Mouse (Mus musculus) midbrain, embryonic 10.5 days (tissue): ENCODE data around the gene Noct. TPM values are rescaled to one million over a fixed set of nuclear protein-coding genes. Genes with fewer than 3 reads are reported as not detected.
"Not testable (repeated sequence)": the region's sequence is repeated elsewhere in the genome, so short reads cannot be mapped to it uniquely, and the experiment has no call there.

Experiments used
- DNase-seq: peaks from one replicate; pipeline ENCODE4 v3.0.0-alpha.2; 2017; ENCODE audit warnings: low spot score
- H3K27ac ChIP-seq: fragments of 300-500 bp; sonication (generic); replicated peaks from 2 replicates; pipeline ENCODE4 v1.5.1; 2016; ENCODE audit warnings: mild to moderate bottlenecking
- H3K27me3 ChIP-seq: fragments of 300-500 bp; sonication (generic); 2 replicates; pipeline ENCODE4 v1.6.1; 2016; ENCODE audit warnings: low read depth, mild to moderate bottlenecking; ENCODE audit not compliant: poor library complexity, severe bottlenecking
- H3K36me3 ChIP-seq: fragments of 300-500 bp; sonication (generic); 2 replicates; pipeline ENCODE4 v1.6.1; 2016; ENCODE audit warnings: mild to moderate bottlenecking, moderate library complexity
- H3K4me1 ChIP-seq: fragments of 300-500 bp; sonication (generic); 2 replicates; pipeline ENCODE4 v1.6.1; 2016
- H3K4me3 ChIP-seq: fragments of 300-500 bp; sonication (generic); 2 replicates; pipeline ENCODE4 v1.5.1; 2016; ENCODE audit warnings: mild to moderate bottlenecking, moderate library complexity
- H3K9me3 ChIP-seq: fragments of 300-500 bp; sonication (generic); replicated peaks from 2 replicates; pipeline ENCODE4 v1.6.1; 2016; ENCODE audit warnings: mild to moderate bottlenecking
- WGBS: fragments of 180-500 bp; shearing (Covaris S2); methylation state at CpG from one replicate; pipeline ENCODE4 v1.1.7; 2016; 5-methylcytosine and 5-hydroxymethylcytosine counted together
- polyA plus RNA-seq: library from polyadenylated mRNA; unstranded; fragments of >200 nt; fragmentation: Nextera tagmentation; extraction: Ambion mirVana; gene quantifications from 2 replicates; pipeline ENCODE4 v1.2.1, GENCODE M21; 2016

Noct gene
- 9.3 and 9.8 TPM in 2 replicates for polyA plus RNA-seq

DNA sequence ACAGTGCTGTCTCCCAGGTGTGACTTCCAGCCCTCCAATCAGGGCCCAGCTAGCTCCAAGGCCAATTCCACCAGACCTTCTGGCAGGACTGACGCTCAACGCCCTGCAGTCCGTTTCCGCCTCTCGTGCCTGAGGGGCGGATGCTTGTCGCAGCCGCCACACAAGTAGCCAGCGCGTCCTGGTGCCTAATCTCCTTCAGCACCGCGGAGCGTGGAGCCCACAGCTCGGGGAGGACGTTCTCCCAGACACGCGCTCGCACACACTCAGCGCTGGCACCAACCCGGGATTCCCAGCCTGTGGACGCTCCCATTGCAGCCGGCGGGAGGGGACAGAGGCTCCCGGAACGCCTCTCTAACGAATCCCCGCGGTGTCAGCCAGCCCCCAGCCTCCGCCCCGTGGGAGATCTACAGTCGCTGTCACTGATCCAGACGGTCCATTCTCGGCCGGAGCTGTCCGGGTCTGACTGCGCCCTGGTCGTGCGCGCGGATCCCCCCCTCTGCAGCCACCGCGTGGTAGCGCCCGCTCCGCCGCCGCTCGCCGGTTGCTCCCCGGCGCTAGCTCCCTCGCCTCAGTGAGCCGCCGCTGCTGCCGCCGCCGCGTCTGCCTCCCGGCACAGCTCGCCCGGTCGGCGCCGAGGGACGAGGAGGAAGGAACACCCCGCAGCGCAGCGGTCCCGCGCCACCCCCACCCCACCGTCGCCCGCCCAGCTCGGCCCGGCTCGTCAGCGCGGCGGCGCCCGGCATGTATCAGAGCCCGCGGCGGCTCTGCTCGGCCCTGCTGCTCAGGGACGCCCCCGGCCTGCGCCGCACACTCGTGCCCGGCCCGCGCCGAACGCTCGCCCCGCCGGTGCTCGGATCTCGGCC lies at the start of gene Noct:
TSS of gene Noct (plus strand) at position 85 of the 863 bp plus-strand sequence.
- Histone ChIP-seq H3K36me3 (0 out of 2 replicates have a peak, but pooled peaks cover 5% of the 10 kb centered on the region), H3K9me3 (no peaks in the 10 kb centered on the region), H3K27me3 (peaks cover 11% of the 10 kb centered on the region), H3K4me1 (peaks cover 27% of the 10 kb centered on the region), H3K27ac (peak within 1 kb of the TSS; percentile 99), H3K4me3 (peak within 1 kb of the TSS; percentile 94)
- 0% methylated on average over 100 of the region's 100 CpGs for WGBS
- DNase-seq, result peak; percentile 92

DNA sequence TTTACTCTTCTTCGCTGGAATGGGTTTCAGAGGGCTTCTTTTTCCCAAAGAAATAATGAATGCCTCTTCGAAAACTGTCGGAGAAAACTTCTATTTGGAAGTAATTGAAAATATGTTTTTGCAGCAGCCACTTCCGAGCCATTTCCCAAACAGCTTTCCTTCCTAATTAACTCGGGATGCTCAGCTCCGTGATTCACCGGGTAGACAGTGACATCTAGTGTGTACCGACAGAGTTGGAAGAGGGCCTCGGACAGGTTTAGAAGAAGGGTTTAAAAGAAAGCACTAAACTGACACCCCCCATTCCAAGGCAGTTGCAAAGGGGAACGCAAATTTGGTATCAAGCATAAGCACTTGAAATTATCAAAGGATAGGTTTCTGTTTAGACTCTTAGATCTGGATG lies 46.1 kb upstream of the Noct start:
- H3K36me3 ChIP-seq, result no peaks in the 10 kb centered on the region
- no peak for DNase-seq
- H3K27ac ChIP-seq, result no peak overlapping the region
- H3K9me3 ChIP-seq, result no peaks in the 10 kb centered on the region
- no peaks in the 10 kb centered on the region for H3K27me3 ChIP-seq
- H3K4me1 ChIP-seq, result peaks cover 7% of the 10 kb centered on the region
- WGBS, result 42% methylated on average over 10 of the region's 10 CpGs
- no peak overlapping the region for H3K4me3 ChIP-seq

DNA sequence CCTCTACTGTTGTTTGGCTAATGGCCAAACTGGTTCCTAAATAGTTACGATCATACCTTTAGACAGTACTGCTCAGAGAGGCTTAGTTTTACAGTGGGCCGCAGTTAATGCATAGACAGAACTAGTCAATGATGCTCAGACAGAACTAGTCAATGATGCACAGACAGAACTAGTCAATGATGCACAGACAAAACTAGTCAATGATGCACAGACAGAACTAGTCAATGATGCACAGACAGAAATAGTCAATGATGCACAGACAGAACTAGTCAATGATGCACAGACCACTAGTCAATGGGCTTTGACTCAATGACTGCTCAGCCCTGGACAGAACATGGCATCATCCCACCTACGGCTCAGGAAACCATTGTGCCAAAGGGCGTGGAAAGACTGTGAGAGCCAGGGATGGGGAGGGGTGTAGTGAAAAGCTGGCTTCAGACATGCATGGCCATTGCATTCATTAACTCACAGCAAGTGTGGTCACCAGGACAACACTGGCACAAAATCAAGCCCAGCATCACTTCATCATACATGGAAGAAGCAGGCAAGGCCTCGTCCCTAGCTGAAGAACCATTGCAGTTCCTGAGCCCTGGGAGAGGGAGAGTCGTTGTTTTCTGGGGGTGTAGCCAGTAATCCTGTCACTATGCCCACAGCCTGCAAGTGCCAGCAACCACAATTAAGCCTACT lies 44.6 kb upstream of the Noct start:
- Histone ChIP-seq H3K27ac (no peak overlapping the region), H3K4me1 (peaks cover 7% of the 10 kb centered on the region), H3K36me3 (no peaks in the 10 kb centered on the region), H3K4me3 (no peak overlapping the region), H3K27me3 (no peaks in the 10 kb centered on the region), H3K9me3 (no peaks in the 10 kb centered on the region)
- WGBS, result 93% methylated on average over 6 of the region's 6 CpGs
- DNase-seq, result no peak

DNA sequence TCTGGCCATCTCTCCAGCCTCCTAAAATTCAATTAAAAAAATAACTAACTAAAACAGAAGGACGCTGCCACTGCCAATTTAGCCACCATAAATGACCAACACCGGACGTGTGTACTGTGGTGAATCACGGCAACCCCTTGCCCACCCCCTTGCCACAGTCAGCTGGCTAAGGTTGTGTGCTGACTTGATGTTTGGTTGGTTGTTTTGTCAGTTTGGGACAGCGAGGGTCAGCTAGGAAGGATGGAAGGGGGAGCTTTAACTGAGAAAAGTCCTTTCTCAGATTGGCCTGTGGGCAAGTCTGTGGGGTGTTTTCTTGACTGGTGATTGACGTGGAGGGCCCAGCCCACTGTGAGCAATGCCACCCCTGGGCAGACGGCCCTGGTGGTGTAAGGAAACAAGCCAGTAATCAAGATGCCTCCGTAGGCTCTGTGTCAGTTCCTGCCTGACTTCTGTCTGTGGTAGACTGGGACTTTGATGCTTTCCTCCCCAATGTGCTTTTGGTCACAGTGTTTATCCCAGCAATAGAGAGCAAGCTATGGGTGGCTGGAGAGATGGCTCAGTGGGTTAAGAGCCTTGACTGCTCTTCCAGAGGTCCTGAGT lies 43.8 kb upstream of the Noct start:
- WGBS, result 84% methylated on average over 8 of the region's 8 CpGs
- Histone ChIP-seq H3K27me3 (no peaks in the 10 kb centered on the region), H3K9me3 (no peaks in the 10 kb centered on the region), H3K27ac (no peak overlapping the region), H3K36me3 (no peaks in the 10 kb centered on the region), H3K4me1 (peaks cover 7% of the 10 kb centered on the region), H3K4me3 (no peak overlapping the region)
- no peak for DNase-seq

DNA sequence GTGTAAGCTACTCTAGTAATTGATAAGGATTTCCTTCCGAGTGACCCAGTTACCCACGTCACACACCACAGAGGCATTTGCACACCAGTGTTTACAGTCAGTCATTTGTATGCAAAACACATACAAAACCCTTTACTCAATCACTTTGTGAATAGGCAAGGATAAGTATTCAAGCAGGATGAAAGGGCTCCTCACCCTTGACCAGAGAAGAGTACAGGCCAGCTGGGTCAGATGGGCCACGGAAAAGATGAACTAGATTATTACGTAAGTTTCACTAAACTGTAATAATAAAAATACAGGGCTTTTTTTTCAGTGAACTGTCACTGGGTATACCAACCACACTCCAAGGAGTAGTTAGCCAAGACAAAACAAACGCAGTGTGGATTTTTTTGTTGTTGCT lies 41.8 kb upstream of the Noct start:
- DNase-seq, result no peak
- WGBS, result 68% methylated on average over 5 of the region's 5 CpGs
- no peak overlapping the region for H3K27ac ChIP-seq

DNA sequence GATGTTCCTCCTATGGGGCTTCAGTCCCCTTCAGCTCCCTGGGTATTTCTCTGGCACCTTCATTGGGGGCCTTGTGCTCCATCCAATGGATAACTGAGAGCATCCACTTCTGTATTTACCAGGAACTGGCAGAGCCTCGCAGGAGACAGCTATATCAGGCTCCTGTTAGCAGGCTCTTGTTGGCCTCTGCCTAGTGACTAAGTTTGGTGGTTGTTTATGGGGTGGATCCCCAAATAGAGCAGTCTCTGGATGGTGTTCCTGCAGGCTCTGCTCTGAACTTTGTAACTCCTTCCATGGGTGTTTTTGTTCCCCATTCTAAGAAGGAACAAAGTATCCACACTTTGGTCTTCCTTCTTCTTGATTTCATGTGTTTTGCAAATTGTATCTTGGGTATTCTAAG lies 40.7 kb upstream of the Noct start:
- not testable (repeated sequence) for H3K9me3 ChIP-seq, H3K4me1 ChIP-seq, H3K4me3 ChIP-seq, DNase-seq, H3K27me3 ChIP-seq, H3K27ac ChIP-seq, H3K36me3 ChIP-seq
- WGBS, result 74% methylated on average over 1 of the region's 1 CpGs

More for the DNA sequence above, 41.8 kb upstream of the Noct start:
- Histone ChIP-seq H3K4me3 (no peak overlapping the region), H3K27me3 (no peaks in the 10 kb centered on the region), H3K36me3 (no peaks in the 10 kb centered on the region), H3K9me3 (no peaks in the 10 kb centered on the region), H3K4me1 (peaks cover 7% of the 10 kb centered on the region)

DNA sequence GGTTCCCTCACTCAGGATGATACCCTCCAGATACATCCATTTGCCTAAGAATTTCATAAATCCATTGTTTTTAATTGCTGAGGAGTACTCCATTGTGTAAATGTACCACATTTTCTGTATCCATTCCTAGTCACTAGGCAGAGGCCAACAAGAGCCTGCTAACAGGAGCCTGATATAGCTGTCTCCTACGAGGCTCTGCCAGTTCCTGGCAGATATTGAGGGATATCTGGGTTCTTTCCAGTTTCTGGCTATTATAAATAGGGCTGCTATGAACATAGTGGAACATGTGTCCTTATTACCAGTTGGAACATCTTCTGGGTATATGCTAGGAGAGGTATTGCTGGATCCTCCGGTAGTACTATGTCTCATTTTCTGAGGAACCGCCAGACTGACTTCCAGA lies 40.3 kb upstream of the Noct start:
- H3K36me3 ChIP-seq, H3K9me3 ChIP-seq, H3K4me3 ChIP-seq, H3K27ac ChIP-seq, DNase-seq, H3K27me3 ChIP-seq, H3K4me1 ChIP-seq: not testable (repeated sequence)
- 90% methylated on average over 3 of the region's 3 CpGs for WGBS

DNA sequence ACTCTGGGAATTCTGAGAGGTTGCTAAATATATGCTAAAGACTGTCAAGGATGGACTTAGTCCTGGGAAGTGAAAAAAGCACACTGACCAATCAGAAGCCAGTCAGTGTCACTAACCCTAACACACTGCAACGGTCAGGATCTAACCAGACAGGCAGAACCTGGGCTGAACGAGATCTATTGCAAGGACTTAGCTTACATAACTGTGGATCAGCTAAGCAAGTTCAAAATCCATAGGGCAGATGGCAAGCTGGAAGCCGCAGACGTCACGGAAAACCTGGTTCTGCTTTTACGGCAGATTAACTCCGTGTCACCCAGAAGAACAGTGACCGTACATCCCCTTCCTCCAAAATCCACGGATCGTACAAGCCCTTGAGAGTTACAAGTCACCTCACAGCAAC lies 39.5 kb upstream of the Noct start:
- H3K36me3 ChIP-seq, result no peaks in the 10 kb centered on the region
- peaks cover 7% of the 10 kb centered on the region for H3K4me1 ChIP-seq
- H3K4me3 ChIP-seq, result no peak overlapping the region
- no peaks in the 10 kb centered on the region for H3K27me3 ChIP-seq
- H3K9me3 ChIP-seq, result no peaks in the 10 kb centered on the region
- no peak overlapping the region for H3K27ac ChIP-seq
- 88% methylated on average over 10 of the region's 10 CpGs for WGBS
- DNase-seq, result no peak

DNA sequence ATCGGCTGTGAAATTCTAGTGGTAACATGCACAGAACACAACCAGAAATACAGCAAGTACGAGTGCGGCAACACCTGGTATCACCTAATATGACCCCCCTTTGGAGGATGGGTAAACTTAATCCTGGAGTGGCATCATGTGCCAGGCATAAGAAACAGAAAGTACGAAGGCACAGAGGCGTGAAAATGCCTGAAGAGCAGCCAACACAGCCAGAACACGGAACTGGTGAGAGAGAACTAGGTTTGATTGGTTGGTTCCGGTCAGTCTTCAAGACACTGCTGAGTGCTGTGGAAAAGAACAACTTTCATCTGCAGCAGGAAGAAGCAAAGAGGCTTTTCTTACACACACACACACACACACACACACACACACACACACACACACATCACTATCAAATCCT lies 38.8 kb upstream of the Noct start:
- Histone ChIP-seq H3K4me1 (peaks cover 7% of the 10 kb centered on the region), H3K36me3 (no peaks in the 10 kb centered on the region), H3K4me3 (no peak overlapping the region), H3K27ac (no peak overlapping the region), H3K27me3 (no peaks in the 10 kb centered on the region), H3K9me3 (no peaks in the 10 kb centered on the region)
- no peak for DNase-seq
- WGBS, result 89% methylated on average over 7 of the region's 7 CpGs

DNA sequence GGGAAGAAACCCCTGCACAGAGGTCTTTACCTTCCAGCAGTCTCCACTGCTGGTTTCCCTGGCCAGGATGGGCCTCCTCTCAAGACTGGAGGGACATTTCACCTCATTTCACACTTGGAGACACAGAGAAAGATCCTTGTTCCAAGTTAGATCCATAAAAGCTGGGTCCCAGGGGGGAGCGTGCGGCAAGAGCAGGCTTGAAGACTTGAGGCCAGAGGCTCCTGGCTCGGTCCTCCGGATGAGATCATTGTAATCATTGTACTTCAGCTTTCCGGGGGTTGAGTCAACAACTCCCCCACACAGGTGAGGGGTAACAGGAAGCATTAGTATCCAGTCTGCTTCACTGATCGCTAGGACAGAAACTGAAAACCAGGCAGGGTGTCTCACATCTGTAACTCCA lies 30.2 kb upstream of the Noct start:
- no peak for DNase-seq
- no peak overlapping the region for H3K27ac ChIP-seq
- 77% methylated on average over 6 of the region's 6 CpGs for WGBS
- H3K27me3 ChIP-seq, result peaks cover 6% of the 10 kb centered on the region; the same call in 1 of the 2 replicates
- peaks cover 10% of the 10 kb centered on the region; the same call in 1 of the 2 replicates for H3K4me1 ChIP-seq
- H3K36me3 ChIP-seq, result no peaks in the 10 kb centered on the region
- H3K4me3 ChIP-seq, result no peak overlapping the region
- no peaks in the 10 kb centered on the region for H3K9me3 ChIP-seq

DNA sequence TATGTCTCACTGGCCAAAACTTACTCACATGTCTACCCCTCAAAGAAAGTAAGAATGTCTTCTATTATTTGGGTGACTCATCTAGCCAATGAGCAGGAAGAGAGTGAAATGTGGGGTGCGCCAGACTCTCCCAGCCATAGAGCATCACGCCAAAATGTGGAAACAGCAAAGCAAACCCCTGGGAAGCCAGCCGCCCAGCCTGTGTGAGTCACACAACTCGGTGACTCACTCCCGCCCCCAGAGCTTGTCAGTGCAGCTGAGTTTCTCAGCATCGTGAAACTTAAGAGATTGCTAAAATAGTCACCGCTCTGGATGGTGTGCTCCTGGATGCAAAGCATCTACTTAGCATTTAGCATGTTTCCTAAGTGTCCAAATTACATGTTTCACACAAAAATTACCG lies 28.9 kb upstream of the Noct start:
- no peak overlapping the region for H3K27ac ChIP-seq
- peaks cover 6% of the 10 kb centered on the region; the same call in 1 of the 2 replicates for H3K27me3 ChIP-seq
- H3K36me3 ChIP-seq, result no peaks in the 10 kb centered on the region
- 0 out of 2 replicates have a peak, but pooled peaks cover 5% of the 10 kb centered on the region for H3K9me3 ChIP-seq
- WGBS, result 59% methylated on average over 8 of the region's 8 CpGs
- H3K4me3 ChIP-seq, result peak overlapping the region; percentile 18; the same call in 1 of the 2 replicates
- DNase-seq, result no peak
- peaks cover 10% of the 10 kb centered on the region; the same call in 1 of the 2 replicates for H3K4me1 ChIP-seq

DNA sequence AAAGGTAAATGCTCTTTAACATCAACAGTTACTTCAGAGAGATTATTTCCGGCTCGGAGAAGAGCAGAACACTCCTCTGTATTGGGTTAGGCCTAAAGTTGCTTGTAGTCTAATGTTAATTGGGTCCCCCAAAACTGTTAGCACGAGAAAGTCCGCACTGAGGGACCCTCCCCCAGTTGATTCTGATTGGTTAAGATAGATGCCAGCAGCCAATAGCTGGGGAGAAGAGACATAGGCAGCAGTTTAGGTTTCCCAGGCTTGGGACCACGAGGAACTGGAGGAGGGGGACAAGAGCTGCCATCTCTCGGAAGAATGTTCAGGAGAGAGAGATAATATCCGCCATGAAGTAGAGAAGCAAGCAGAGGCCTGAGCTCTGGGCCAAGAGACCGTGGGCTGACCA lies 28.5 kb upstream of the Noct start:
- H3K27me3 ChIP-seq, result peaks cover 6% of the 10 kb centered on the region; the same call in 1 of the 2 replicates
- peaks cover 10% of the 10 kb centered on the region; the same call in 1 of the 2 replicates for H3K4me1 ChIP-seq
- peak overlapping the region; percentile 18; the same call in 1 of the 2 replicates for H3K4me3 ChIP-seq
- no peaks in the 10 kb centered on the region for H3K36me3 ChIP-seq
- no peak for DNase-seq
- WGBS, result 43% methylated on average over 8 of the region's 8 CpGs
- no peak overlapping the region for H3K27ac ChIP-seq
- 0 out of 2 replicates have a peak, but pooled peaks cover 6% of the 10 kb centered on the region for H3K9me3 ChIP-seq
